Mouse (Mus musculus): ENCODE results near the gene Srrm3.

- TF ChIP-seq CTCF (IDR thresholded peaks at IDR 0.05; ENCODE audit: insufficient read depth, low read depth, low read length) (no peak), POLR2A (IDR thresholded peaks at IDR 0.05; ENCODE audit: insufficient read depth, low read depth, low read length) (no peak)
Measured at GRCm38 (mm10) chr5:135900701-135901100, 94.0 kb downstream of the Srrm3 start.
